In the genomic region with DNA sequence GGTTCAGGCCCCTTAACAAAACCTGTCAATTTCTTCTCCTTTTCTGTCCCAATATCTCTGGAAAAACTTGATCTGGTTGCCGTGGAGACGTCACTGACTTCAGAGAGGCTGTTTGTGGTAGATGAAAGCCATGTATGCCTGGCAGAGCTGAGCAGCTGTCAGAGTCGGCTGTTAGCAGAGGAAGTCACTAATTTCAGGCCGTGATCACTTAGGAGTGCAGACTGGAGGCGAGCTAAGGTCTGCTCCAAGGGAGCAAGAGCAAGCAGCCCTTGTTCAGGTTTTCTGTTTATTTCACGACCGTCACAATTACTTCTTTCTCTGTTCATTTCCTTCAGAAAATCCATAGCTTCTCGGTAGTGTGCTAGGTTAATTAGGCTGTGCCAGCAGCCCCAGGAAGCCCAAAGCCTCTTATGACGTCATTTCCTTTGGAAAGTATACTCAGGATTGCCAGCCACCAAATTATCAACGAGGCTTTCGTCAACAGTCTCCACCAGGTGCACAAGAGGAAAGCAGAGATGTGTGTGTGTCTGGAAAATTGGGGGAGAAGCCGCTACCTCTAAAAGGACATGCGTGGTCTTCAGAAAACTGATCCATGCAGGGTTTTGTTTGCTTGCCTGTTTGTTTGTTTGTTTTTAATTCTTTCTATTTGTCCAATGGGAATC, we compare ENCODE assay signal across 8 mouse cellular contexts.
A peak's percentile ranks its signal among the peaks of the same experiment; 100 is the strongest.
DNase-seq lines count a peak whose midpoint lies in the region; ATAC-seq lines count a peak whose summit lies in the region.

No protein-coding gene starts in this region.

- H3K4me3 ChIP-seq in lung, embryonic 16.5 days (ENCODE audit: low read length) = no peak overlapping the region

- ATAC-seq in lung, embryonic 16.5 days (ENCODE audit: low read depth) = peak; percentile 57; the same call in 1 of the 2 replicates
- ATAC-seq in erythroblast, adult 5-6 weeks (replicated peaks; ENCODE audit: low FRiP score, poor library complexity, severe bottlenecking) = 0 out of 2 replicates have a peak, but pooled peaks have one; percentile 17
- peak; percentile 86 for ATAC-seq in inflammation-experienced regulatory T-cells, adult 6 months

- no peak overlapping the region for H3K9ac ChIP-seq in lung, embryonic 16.5 days (ENCODE audit: low read length)

- H3K4me2 ChIP-seq in lung, embryonic 16.5 days (ENCODE audit: low read depth, low read length) = no peak overlapping the region

- DNase-seq in lung, postnatal 25 days (ENCODE audit: low spot score) = no peak
- DNase-seq in lung, postnatal 10 days = peak; percentile 45
- DNase-seq in right cerebral cortex, adult 18-20 months = peak; percentile 14
- no peak for DNase-seq in cerebellum, adult 8-10 months
- no peak for DNase-seq in kidney, adult 11 months

- no peaks in the 10 kb centered on the region for H3K9me3 ChIP-seq in lung, embryonic 16.5 days (ENCODE audit: control insufficient read depth, low read length)

- H3K4me1 ChIP-seq in lung, embryonic 16.5 days (replicated peaks; ENCODE audit: control insufficient read depth, insufficient read depth, low read length) = peaks cover 10% of the 10 kb centered on the region

- no peaks in the 10 kb centered on the region for H3K27me3 ChIP-seq in lung, embryonic 16.5 days (ENCODE audit: control insufficient read depth, insufficient read depth, low read depth, low read length)

- 22% methylated on average over 13 of the region's 13 CpGs for WGBS in lung, embryonic 16.5 days

- H3K36me3 ChIP-seq in lung, embryonic 16.5 days (ENCODE audit: control insufficient read depth, insufficient read depth, low read length) = no peaks in the 10 kb centered on the region

- H3K27ac ChIP-seq in lung, embryonic 16.5 days (ENCODE audit: low read length) = no peak overlapping the region

Comparison
In these comparisons a context has a peak if more than half of its experiments do, and no peak if none do; other contexts are left out.
1. DNase-seq: peak in lung, postnatal 10 days (single experiment) and right cerebral cortex, adult 18-20 months (single experiment); none in lung, postnatal 25 days (single experiment), cerebellum, adult 8-10 months (single experiment) and kidney, adult 11 months (single experiment).
2. ATAC-seq: peak in every context shown above with its lines; median percentile 86 in inflammation-experienced regulatory T-cells, adult 6 months; 57 in lung, embryonic 16.5 days; 17 in erythroblast, adult 5-6 weeks.